Mouse (Mus musculus): Measurements from ENCODE around the gene Rgs18. TPM values are rescaled to one million over a fixed set of nuclear protein-coding genes. Genes with fewer than 3 reads are reported as not detected.

The Rgs18 gene
- not detected for polyA plus RNA-seq (2012; fragmentation: generic; extraction: Trizol)
- long read RNA-seq, experiment 1, partial matches to known transcripts, result 0 of 1 reads
- long read RNA-seq, experiment 1, other reads (novel, unspliced or antisense), result 0 of 1 reads
- long read RNA-seq, experiment 2, result 0 reads

- no peak for TF ChIP-seq FOSL1 (IDR thresholded peaks at IDR 0.05; ENCODE audit: insufficient read depth, low read length, poor library complexity, severe bottlenecking)
- no peak for TF ChIP-seq CEBPB (IDR thresholded peaks at IDR 0.05; ENCODE audit: low read depth)
- TF ChIP-seq MYOG (IDR thresholded peaks at IDR 0.05; ENCODE audit: control insufficient read depth, extremely low read depth, insufficient read length), result no peak
- no peak for TF ChIP-seq USF1 (IDR thresholded peaks at IDR 0.05; ENCODE audit: low read depth)
- no peak for TF ChIP-seq CTCF (IDR thresholded peaks at IDR 0.05; ENCODE audit: control insufficient read depth, insufficient read depth, insufficient read length)
- TF ChIP-seq MYOD1 (IDR thresholded peaks at IDR 0.05; ENCODE audit: control insufficient read depth, insufficient read length, low read depth), result no peak
- no peak for TF ChIP-seq MAX (IDR thresholded peaks at IDR 0.05)
- Histone ChIP-seq H3K79me3 (ENCODE audit: low read depth) (no peaks in the 10 kb centered on the region), H3K27me3 (ENCODE audit: control insufficient read depth, insufficient read depth, insufficient read length) (no peaks in the 10 kb centered on the region), H3K36me3 (ENCODE audit: control insufficient read depth, insufficient read depth) (no peaks in the 10 kb centered on the region), H3ac (ENCODE audit: control insufficient read depth, insufficient read length, low read depth) (no peak within 1 kb of the TSS), H3K79me2 (ENCODE audit: control insufficient read depth, insufficient read depth) (no peaks in the 10 kb centered on the region), H3K4me3 (ENCODE audit: insufficient read depth, poor library complexity, severe bottlenecking) (no peak within 1 kb of the TSS)
These were observed at the start of gene Rgs18 for GRCm38 (mm10) chr1:144775331-144775730. Rgs18 (minus strand) TSS chr1:144775435.

GRCm38 (mm10) chr1:144774394-144774793 lies 841 bp downstream of the Rgs18 start:
- no peak for TF ChIP-seq MYOD1 (IDR thresholded peaks at IDR 0.05; ENCODE audit: control insufficient read depth, insufficient read length, low read depth)
- no peak for TF ChIP-seq CTCF (IDR thresholded peaks at IDR 0.05; ENCODE audit: control insufficient read depth, insufficient read depth, insufficient read length)
- TF ChIP-seq MYOG (IDR thresholded peaks at IDR 0.05; ENCODE audit: control insufficient read depth, extremely low read depth, insufficient read length), result no peak
- no peak for TF ChIP-seq USF1 (IDR thresholded peaks at IDR 0.05; ENCODE audit: low read depth)
- TF ChIP-seq CEBPB (IDR thresholded peaks at IDR 0.05; ENCODE audit: low read depth), result no peak
- no peak for TF ChIP-seq MAX (IDR thresholded peaks at IDR 0.05)
- no peak for TF ChIP-seq FOSL1 (IDR thresholded peaks at IDR 0.05; ENCODE audit: insufficient read depth, low read length, poor library complexity, severe bottlenecking)
- H3K27me3 ChIP-seq (ENCODE audit: control insufficient read depth, insufficient read depth, insufficient read length), result no peaks in the 10 kb centered on the region
- no peak overlapping the region for H3ac ChIP-seq (ENCODE audit: control insufficient read depth, insufficient read length, low read depth)
- H3K4me3 ChIP-seq (ENCODE audit: insufficient read depth, poor library complexity, severe bottlenecking), result no peak overlapping the region
- no peaks in the 10 kb centered on the region for H3K36me3 ChIP-seq (ENCODE audit: control insufficient read depth, insufficient read depth)
- H3K79me3 ChIP-seq (ENCODE audit: low read depth), result no peaks in the 10 kb centered on the region
- no peaks in the 10 kb centered on the region for H3K79me2 ChIP-seq (ENCODE audit: control insufficient read depth, insufficient read depth)

- H3K79me2 ChIP-seq (ENCODE audit: control insufficient read depth, insufficient read depth), result no peaks in the 10 kb centered on the region
- H3K27me3 ChIP-seq (ENCODE audit: control insufficient read depth, insufficient read depth, insufficient read length), result no peaks in the 10 kb centered on the region
- no peaks in the 10 kb centered on the region for H3K79me3 ChIP-seq (ENCODE audit: low read depth)
- H3K36me3 ChIP-seq (ENCODE audit: control insufficient read depth, insufficient read depth), result no peaks in the 10 kb centered on the region
- no peak for TF ChIP-seq MYOG (IDR thresholded peaks at IDR 0.05; ENCODE audit: control insufficient read depth, extremely low read depth, insufficient read length)
- no peak for TF ChIP-seq MYOD1 (IDR thresholded peaks at IDR 0.05; ENCODE audit: control insufficient read depth, insufficient read length, low read depth)
- no peak for TF ChIP-seq CEBPB (IDR thresholded peaks at IDR 0.05; ENCODE audit: low read depth)
- H3ac ChIP-seq (ENCODE audit: control insufficient read depth, insufficient read length, low read depth), result no peak overlapping the region
- no peak overlapping the region for H3K4me3 ChIP-seq (ENCODE audit: insufficient read depth, poor library complexity, severe bottlenecking)
These were observed 9.0 kb downstream of the Rgs18 start for GRCm38 (mm10) chr1:144766218-144766617.

GRCm38 (mm10) chr1:144760792-144761191 lies 14.4 kb downstream of the Rgs18 start:
- Histone ChIP-seq H3K79me3 (ENCODE audit: low read depth) (no peaks in the 10 kb centered on the region), H3K4me3 (ENCODE audit: insufficient read depth, poor library complexity, severe bottlenecking) (no peak overlapping the region), H3K79me2 (ENCODE audit: control insufficient read depth, insufficient read depth) (no peaks in the 10 kb centered on the region), H3K27me3 (ENCODE audit: control insufficient read depth, insufficient read depth, insufficient read length) (no peaks in the 10 kb centered on the region), H3ac (ENCODE audit: control insufficient read depth, insufficient read length, low read depth) (no peak overlapping the region), H3K36me3 (ENCODE audit: control insufficient read depth, insufficient read depth) (no peaks in the 10 kb centered on the region)
- TF ChIP-seq MYOG (IDR thresholded peaks at IDR 0.05; ENCODE audit: control insufficient read depth, extremely low read depth, insufficient read length) (no peak), USF1 (IDR thresholded peaks at IDR 0.05; ENCODE audit: low read depth) (no peak), CTCF (IDR thresholded peaks at IDR 0.05; ENCODE audit: control insufficient read depth, insufficient read depth, insufficient read length) (no peak), FOSL1 (IDR thresholded peaks at IDR 0.05; ENCODE audit: insufficient read depth, low read length, poor library complexity, severe bottlenecking) (no peak), MAX (IDR thresholded peaks at IDR 0.05) (no peak), MYOD1 (IDR thresholded peaks at IDR 0.05; ENCODE audit: control insufficient read depth, insufficient read length, low read depth) (no peak), CEBPB (IDR thresholded peaks at IDR 0.05; ENCODE audit: low read depth) (no peak)

GRCm38 (mm10) chr1:144750763-144751162 lies 24.5 kb downstream of the Rgs18 start:
- H3K27me3 ChIP-seq (ENCODE audit: control insufficient read depth, insufficient read depth, insufficient read length), result no peaks in the 10 kb centered on the region
- TF ChIP-seq CEBPB (IDR thresholded peaks at IDR 0.05; ENCODE audit: low read depth) (no peak), MYOD1 (IDR thresholded peaks at IDR 0.05; ENCODE audit: control insufficient read depth, insufficient read length, low read depth) (no peak), MAX (IDR thresholded peaks at IDR 0.05) (no peak), FOSL1 (IDR thresholded peaks at IDR 0.05; ENCODE audit: insufficient read depth, low read length, poor library complexity, severe bottlenecking) (no peak), USF1 (IDR thresholded peaks at IDR 0.05; ENCODE audit: low read depth) (no peak), CTCF (IDR thresholded peaks at IDR 0.05; ENCODE audit: control insufficient read depth, insufficient read depth, insufficient read length) (no peak), MYOG (IDR thresholded peaks at IDR 0.05; ENCODE audit: control insufficient read depth, extremely low read depth, insufficient read length) (no peak)

GRCm38 (mm10) chr1:144746182-144746581 lies 29.1 kb downstream of the Rgs18 start:
- H3ac ChIP-seq (ENCODE audit: control insufficient read depth, insufficient read length, low read depth), result no peak overlapping the region
- H3K79me3 ChIP-seq (ENCODE audit: low read depth), result no peaks in the 10 kb centered on the region

More at GRCm38 (mm10) chr1:144750763-144751162, 24.5 kb downstream of the Rgs18 start:
- Histone ChIP-seq H3K79me2 (ENCODE audit: control insufficient read depth, insufficient read depth) (no peaks in the 10 kb centered on the region), H3K4me3 (ENCODE audit: insufficient read depth, poor library complexity, severe bottlenecking) (no peak overlapping the region), H3ac (ENCODE audit: control insufficient read depth, insufficient read length, low read depth) (no peak overlapping the region), H3K79me3 (ENCODE audit: low read depth) (no peaks in the 10 kb centered on the region), H3K36me3 (ENCODE audit: control insufficient read depth, insufficient read depth) (no peaks in the 10 kb centered on the region)

More at GRCm38 (mm10) chr1:144746182-144746581, 29.1 kb downstream of the Rgs18 start:
- Histone ChIP-seq H3K27me3 (ENCODE audit: control insufficient read depth, insufficient read depth, insufficient read length) (no peaks in the 10 kb centered on the region), H3K36me3 (ENCODE audit: control insufficient read depth, insufficient read depth) (no peaks in the 10 kb centered on the region), H3K4me3 (ENCODE audit: insufficient read depth, poor library complexity, severe bottlenecking) (no peak overlapping the region), H3K79me2 (ENCODE audit: control insufficient read depth, insufficient read depth) (no peaks in the 10 kb centered on the region)
- TF ChIP-seq FOSL1 (IDR thresholded peaks at IDR 0.05; ENCODE audit: insufficient read depth, low read length, poor library complexity, severe bottlenecking), result no peak
